ENCODE assay signal across 12 mouse cellular contexts in genomic region chrX:74880123-74880522, GRCm38 (mm10). TPM values are rescaled to one million over a fixed set of nuclear protein-coding genes. Genes with fewer than 3 reads are reported as not detected.
DNase-seq lines count a peak whose midpoint lies in the region; ATAC-seq and TF ChIP-seq lines count a peak whose summit lies in the region.
"Not testable (repeated sequence)": the region's sequence is repeated elsewhere in the genome, so short reads cannot be mapped to it uniquely, and the experiment has no call there.
"Had no signal": no experiment of that assay in that cellular context is flagged by ENCODE, and none has a peak within 500 bp of the region (broad histone marks: within the 10 kb centered on the region; RNA-seq: fewer than 3 reads in every experiment).

No protein-coding gene starts in this region.

- CTCF ChIA-PET in Patski (lab: Charles Lee), result not testable (repeated sequence)

- H3K4me3 ChIP-seq in forebrain, embryonic 16.5 days (replicated peaks; ENCODE audit: low read length); left cerebral cortex, adult 2 months: not testable (repeated sequence)
- H3K4me3 ChIP-seq in midbrain, embryonic 15.5 days, result peak overlapping the region; percentile 26; the same call in 1 of the 2 replicates

- H3K27ac ChIP-seq in forebrain, embryonic 16.5 days (ENCODE audit: low read length); left cerebral cortex, adult 2 months; midbrain, embryonic 15.5 days: not testable (repeated sequence)

- not testable (repeated sequence) for H3K4me1 ChIP-seq in forebrain, embryonic 16.5 days (replicated peaks; ENCODE audit: control insufficient read depth, insufficient read depth, low read length); midbrain, embryonic 15.5 days

- not testable (repeated sequence) for H3K4me2 ChIP-seq in forebrain, embryonic 16.5 days (ENCODE audit: low read length); midbrain, embryonic 15.5 days

- not testable (repeated sequence) for H3K36me3 ChIP-seq in forebrain, embryonic 16.5 days (ENCODE audit: control insufficient read depth, insufficient read depth); midbrain, embryonic 15.5 days (replicated peaks)

- 22% methylated on average over 4 of the region's 6 CpGs for WGBS in forebrain, embryonic 16.5 days
- WGBS in midbrain, embryonic 15.5 days, result 35% methylated on average over 5 of the region's 6 CpGs

- in situ Hi-C loops in Patski (cut with MboI; ENCODE audit: low pct_unique_long_range_greater_than_20kb), result not testable (repeated sequence)

- H3K9me3 ChIP-seq in forebrain, embryonic 16.5 days (ENCODE audit: control insufficient read depth, low read length); midbrain, embryonic 15.5 days: not testable (repeated sequence)

- not testable (repeated sequence) for ATAC-seq in Patski
- ATAC-seq in forebrain, embryonic 16.5 days, result peak; percentile 77
- ATAC-seq in midbrain, embryonic 15.5 days (replicated peaks), result peak; percentile 48; the same call in 1 of the 2 replicates

- peak; percentile 56 for TF ChIP-seq CTCF in Patski (IDR thresholded peaks at IDR 0.05)
- TF ChIP-seq CTCF in left cerebral cortex, adult 2 months (IDR thresholded peaks at IDR 0.05), result peak; percentile 21

- H3K9ac ChIP-seq in forebrain, embryonic 16.5 days (replicated peaks; ENCODE audit: low read depth, low read length); midbrain, embryonic 15.5 days: not testable (repeated sequence)

- not testable (repeated sequence) for DNase-seq in Patski (ENCODE audit: low read depth, low spot score)
- peak; percentile 3 for DNase-seq in cerebellum, adult 8-10 months
- peak; percentile 11 for DNase-seq in heart, adult 8-10 months (ENCODE audit: low spot score)
- DNase-seq in kidney, postnatal 10 days, result peak; percentile 60
- peak in 1 of 2 experiments; percentile 20 for DNase-seq in left cerebral cortex, adult 2 months (ENCODE audit: extremely low spot score in 1 of 2, low spot score in 2 of 2)
- peak; percentile 58 for DNase-seq in testis, postnatal 10 days (ENCODE audit: low spot score)

- not testable (repeated sequence) for H3K27me3 ChIP-seq in Patski; forebrain, embryonic 16.5 days (replicated peaks; ENCODE audit: control insufficient read depth, insufficient read depth, low read length); midbrain, embryonic 15.5 days (replicated peaks)

- intact Hi-C loops in left cerebral cortex, adult 2 months (cut with DNase I), result not testable (repeated sequence)

- POLR2A ChIA-PET in Patski (lab: Charles Lee), result not testable (repeated sequence)

RNA-seq across cellular contexts. Expression of gene Gm5936, which starts 43.1 kb away (rescaled TPM):
- not detected for polyA plus RNA-seq in Patski (2021)
- polyA plus RNA-seq in forebrain, embryonic 16.5 days (2015; fragmentation: Nextera tagmentation; extraction: Ambion mirVana), result 0.16 TPM in 1 of 2 replicates, not detected in the other
- total RNA-seq in heart, adult 8-10 months (2022), result not detected
- total RNA-seq in left cerebral cortex, adult 2 months (2021), result under 1 TPM in 1 of 2 experiments, not detected in 1; 0.20 TPM
- 0.28 and 0.43 TPM in 2 replicates for polyA plus RNA-seq in midbrain, embryonic 15.5 days (2015; fragmentation: Nextera tagmentation; extraction: Ambion mirVana)
- total RNA-seq: heart, postnatal 36 days; monocyte, adult 5-6 weeks had no signal
- polyA plus RNA-seq: intestine, embryonic 15.5 days; macrophage had no signal
